Mouse (Mus musculus): Measurements from ENCODE around the gene Cops9. TPM values are rescaled to one million over a fixed set of nuclear protein-coding genes. Genes with fewer than 3 reads are reported as not detected.

Cops9 gene
- polyA plus RNA-seq (2021) = 240 TPM

GRCm38 (mm10) chr1:92641514-92642272 is at the start of gene Cops9:
TSS of gene Cops9 (minus strand) at chr1:92641985.
- POLR2A ChIA-PET = interaction anchor here (0.8 to 1.4 kb wide), 2 partner anchors 202 to 265 kb away, joined by 3 read pairs; partner anchors contain the start of gene Dusp28
- CTCF ChIA-PET = interaction anchor here (1.1 to 1.5 kb wide), 2 partner anchors 13 to 27 kb away, joined by 3 to 4 read pairs; no protein-coding TSS in a partner anchor
- DNase-seq (ENCODE audit: low read depth, low spot score) (peak; percentile 56), ATAC-seq (peak; percentile 70)
- no peak for TF ChIP-seq CTCF (IDR thresholded peaks at IDR 0.05)
- H3K27me3 ChIP-seq = no peaks in the 10 kb centered on the region
- in situ Hi-C loops (cut with MboI; ENCODE audit: low pct_unique_long_range_greater_than_20kb) = no loop called here

DNA sequence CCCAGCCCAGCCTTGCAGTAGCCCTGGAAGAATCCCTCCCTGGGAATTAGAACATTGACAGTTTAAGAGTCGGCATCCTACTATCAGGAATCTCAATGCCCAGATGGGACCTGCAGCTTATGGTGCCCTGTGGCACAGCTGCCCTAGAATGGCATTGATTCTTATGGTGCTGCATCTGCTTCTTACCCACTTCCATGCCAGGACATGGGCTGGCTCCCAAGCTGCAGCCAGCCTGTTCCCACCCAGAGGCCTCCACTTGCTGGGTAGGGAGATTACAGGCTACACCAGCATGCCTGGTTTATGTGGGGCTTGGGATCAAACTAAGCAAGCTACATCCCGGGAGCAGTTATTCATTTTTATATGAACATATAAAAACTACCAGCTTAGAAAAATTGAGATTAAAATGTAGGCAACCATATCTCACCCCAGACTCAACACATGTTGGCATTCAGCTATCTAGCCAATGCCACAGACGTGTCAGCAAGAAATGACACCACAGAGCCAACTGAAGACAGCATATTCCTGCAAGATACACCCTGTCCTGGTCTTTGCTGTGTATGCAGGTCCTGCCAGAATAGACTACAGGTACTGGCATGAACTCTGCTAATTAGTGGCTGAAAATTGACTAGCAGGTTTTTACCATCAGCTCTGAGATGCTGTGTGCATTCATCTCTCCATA is 49.5 kb upstream of the Cops9 start:
- DNase-seq (ENCODE audit: low read depth, low spot score) = no peak
- POLR2A ChIA-PET = no interaction called here
- TF ChIP-seq CTCF (IDR thresholded peaks at IDR 0.05) = no peak
- ATAC-seq = no peak
- CTCF ChIA-PET = interaction anchor here (1.2 to 1.9 kb wide), 3 partner anchors 43 to 205 kb away, joined by 3 to 5 read pairs (median 4); partner anchors contain the start of gene Otos
- no peaks in the 10 kb centered on the region for H3K27me3 ChIP-seq
- in situ Hi-C loops (cut with MboI; ENCODE audit: low pct_unique_long_range_greater_than_20kb) = no loop called here

DNA sequence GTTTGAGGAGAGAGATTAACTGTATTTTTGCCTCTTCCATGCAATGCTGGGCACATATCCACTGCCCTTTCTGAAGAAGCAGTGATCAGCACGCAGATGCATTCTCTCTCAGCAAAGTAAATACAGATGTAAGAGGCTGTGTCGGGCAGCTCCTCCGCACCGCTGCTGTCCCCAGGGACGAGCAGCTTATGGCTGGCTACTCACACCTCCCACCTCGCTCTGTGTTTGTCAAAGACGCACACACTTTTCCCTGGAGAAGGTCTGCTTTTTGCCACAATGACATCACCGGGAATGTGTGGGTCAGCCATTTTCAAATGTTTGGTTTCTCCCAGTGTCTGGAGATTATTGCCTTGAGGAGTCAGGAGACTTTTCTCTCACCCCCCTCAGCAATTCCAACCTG is 45.2 kb upstream of the Cops9 start:
- in situ Hi-C loops (cut with MboI; ENCODE audit: low pct_unique_long_range_greater_than_20kb) = no loop called here
- ATAC-seq (no peak), DNase-seq (ENCODE audit: low read depth, low spot score) (no peak)
- POLR2A ChIA-PET = no interaction called here
- TF ChIP-seq CTCF (IDR thresholded peaks at IDR 0.05) = no peak
- CTCF ChIA-PET = interaction anchor here (1.3 to 2.0 kb wide), 3 partner anchors 10 to 38 kb away, joined by 4 to 11 read pairs (median 9); partner anchors contain the start of gene Otos
- no peaks in the 10 kb centered on the region for H3K27me3 ChIP-seq

- no peak for TF ChIP-seq CTCF (IDR thresholded peaks at IDR 0.05)
- DNase-seq (ENCODE audit: low read depth, low spot score) = no peak
- no peaks in the 10 kb centered on the region for H3K27me3 ChIP-seq
- no peak for ATAC-seq
- in situ Hi-C loops (cut with MboI; ENCODE audit: low pct_unique_long_range_greater_than_20kb) = no loop called here
- CTCF ChIA-PET = interaction anchor here (0.8 to 2.4 kb wide), 2 partner anchors 14 to 212 kb away, joined by 3 to 7 read pairs; no protein-coding TSS in a partner anchor
- POLR2A ChIA-PET = no interaction called here
Measured at GRCm38 (mm10) chr1:92683151-92683550, 41.4 kb upstream of the Cops9 start.

GRCm38 (mm10) chr1:92680668-92681603 is 39.2 kb upstream of the Cops9 start:
- POLR2A ChIA-PET = interaction anchor here (0.7 to 0.9 kb wide), 2 partner anchors 16 to 116 kb away, joined by 3 to 5 read pairs; no protein-coding TSS in a partner anchor
- H3K27me3 ChIP-seq = no peaks in the 10 kb centered on the region
- DNase-seq (ENCODE audit: low read depth, low spot score) (peak; percentile 58), ATAC-seq (peak; percentile 74)
- in situ Hi-C loops (cut with MboI; ENCODE audit: low pct_unique_long_range_greater_than_20kb) = no loop called here
- CTCF ChIA-PET = interaction anchor here (0.9 to 1.4 kb wide), 5 partner anchors 10 to 152 kb away, joined by 3 to 4 read pairs (median 3); partner anchors contain the start of gene Otos
- no peak for TF ChIP-seq CTCF (IDR thresholded peaks at IDR 0.05)

GRCm38 (mm10) chr1:92678757-92679156 is 37.0 kb upstream of the Cops9 start:
- H3K27me3 ChIP-seq = peaks cover 2% of the 10 kb centered on the region
- ChIA-PET CTCF (interaction anchor here (1.2 kb wide), 1 partner anchor 12 kb away, joined by 4 read pairs; no protein-coding TSS in a partner anchor), POLR2A (no interaction called here)
- no peak for DNase-seq (ENCODE audit: low read depth, low spot score)
- ATAC-seq = no peak
- in situ Hi-C loops (cut with MboI; ENCODE audit: low pct_unique_long_range_greater_than_20kb) = no loop called here
- TF ChIP-seq CTCF (IDR thresholded peaks at IDR 0.05) = no peak

DNA sequence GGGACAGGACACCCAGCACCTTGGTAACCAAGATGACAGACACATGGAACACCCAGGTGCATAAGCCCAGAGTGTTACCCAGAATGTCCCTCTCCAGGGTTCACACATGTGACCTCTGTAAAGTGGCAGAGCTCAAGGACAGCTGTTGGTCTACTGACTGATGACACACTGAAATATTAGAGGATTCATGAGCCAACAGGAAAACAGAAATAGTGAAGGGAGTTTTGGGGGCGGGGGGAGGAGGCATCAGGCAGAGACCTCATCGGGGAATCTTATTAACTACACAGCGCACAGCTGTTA is 34.8 kb upstream of the Cops9 start:
- ChIA-PET CTCF (no interaction called here), POLR2A (no interaction called here)
- no peak for ATAC-seq
- no peak for DNase-seq (ENCODE audit: low read depth, low spot score)
- in situ Hi-C loops (cut with MboI; ENCODE audit: low pct_unique_long_range_greater_than_20kb) = no loop called here
- no peak for TF ChIP-seq CTCF (IDR thresholded peaks at IDR 0.05)
- H3K27me3 ChIP-seq = peaks cover 2% of the 10 kb centered on the region

- TF ChIP-seq CTCF (IDR thresholded peaks at IDR 0.05) = no peak
- H3K27me3 ChIP-seq = peaks cover 2% of the 10 kb centered on the region
- ATAC-seq (no peak), DNase-seq (ENCODE audit: low read depth, low spot score) (no peak)
- in situ Hi-C loops (cut with MboI; ENCODE audit: low pct_unique_long_range_greater_than_20kb) = no loop called here
- POLR2A ChIA-PET = no interaction called here
- CTCF ChIA-PET = no interaction called here
Measured at GRCm38 (mm10) chr1:92675932-92676675, 34.3 kb upstream of the Cops9 start.

GRCm38 (mm10) chr1:92673258-92673782 is 31.5 kb upstream of the Cops9 start:
- no peak for DNase-seq (ENCODE audit: low read depth, low spot score)
- TF ChIP-seq CTCF (IDR thresholded peaks at IDR 0.05) = no peak
- ChIA-PET POLR2A (interaction anchor here (0.6 kb wide), 1 partner anchor 18 kb away, joined by 3 read pairs; no protein-coding TSS in a partner anchor), CTCF (interaction anchor here (1.2 to 1.3 kb wide), 2 partner anchors 9 to 25 kb away, joined by 4 read pairs; partner anchors contain the start of gene Otos)
- ATAC-seq = no peak
- in situ Hi-C loops (cut with MboI; ENCODE audit: low pct_unique_long_range_greater_than_20kb) = no loop called here
- H3K27me3 ChIP-seq = peaks cover 2% of the 10 kb centered on the region

All from Patski (cell line).